Mouse (Mus musculus) ZHBTc4 (cell line): Measurements from ENCODE around the gene Psma5.

ENCODE experiments used
- DNase-seq: peaks from one replicate; pipeline ENCODE4 v3.0.0-alpha.2; 2011; ENCODE audit warnings: low read depth, low spot score

Psma5 gene

GRCm38 (mm10) chr3:108282401-108283240 is 25.9 kb downstream of the Psma5 start:
- peak; percentile 57 for DNase-seq

- no peak for DNase-seq
Measured at GRCm38 (mm10) chr3:108283241-108283561, 26.5 kb downstream of the Psma5 start.

GRCm38 (mm10) chr3:108283781-108284601 is 27.3 kb downstream of the Psma5 start, which contains the start of gene Sort1:
TSS of gene Sort1 (plus strand) at chr3:108284082.
- DNase-seq, result peak; percentile 91

GRCm38 (mm10) chr3:108285078-108285711 is 28.5 kb downstream of the Psma5 start:
- DNase-seq, result no peak

GRCm38 (mm10) chr3:108286671-108287439 is 30.1 kb downstream of the Psma5 start:
- no peak for DNase-seq

- DNase-seq, result peak; percentile 46
Measured at GRCm38 (mm10) chr3:108287811-108288805, 31.4 kb downstream of the Psma5 start.

- no peak for DNase-seq
Measured at GRCm38 (mm10) chr3:108289311-108290130, 32.8 kb downstream of the Psma5 start.

- DNase-seq, result peak; percentile 72
Measured at GRCm38 (mm10) chr3:108291036-108291799, 34.5 kb downstream of the Psma5 start.

- DNase-seq, result no peak
Measured at GRCm38 (mm10) chr3:108294398-108294797, 37.7 kb downstream of the Psma5 start.

- DNase-seq, result peak; percentile 34
Measured at GRCm38 (mm10) chr3:108295379-108296219, 38.9 kb downstream of the Psma5 start.

GRCm38 (mm10) chr3:108296220-108297049 is 39.7 kb downstream of the Psma5 start:
- DNase-seq, result peak; percentile 46

GRCm38 (mm10) chr3:108297050-108297419 is 40.3 kb downstream of the Psma5 start:
- no peak for DNase-seq

GRCm38 (mm10) chr3:108297603-108298553 is 41.2 kb downstream of the Psma5 start:
- no peak for DNase-seq

GRCm38 (mm10) chr3:108300455-108301030 is 43.8 kb downstream of the Psma5 start:
- no peak for DNase-seq

GRCm38 (mm10) chr3:108303683-108304082 is 47.0 kb downstream of the Psma5 start:
- peak; percentile 52 for DNase-seq
